Mouse (Mus musculus) small intestine, adult 2 months (tissue): ENCODE results near the gene Hist1h4j. TPM values are rescaled to one million over a fixed set of nuclear protein-coding genes. Genes with fewer than 3 reads are reported as not detected.
"Not testable (repeated sequence)": the region's sequence is repeated elsewhere in the genome, so short reads cannot be mapped to it uniquely, and the experiment has no call there.

Experiments
- H3K27ac ChIP-seq: fragments of 200-500 bp; 2 replicates; pipeline ENCODE4 v1.5.1; 2012; ENCODE audit warnings: low read depth, low read length, control low read depth, inconsistent platforms; ENCODE audit not compliant: insufficient read depth
- H3K27me3 ChIP-seq: fragments of 200-500 bp; 2 replicates; pipeline ENCODE4 v1.6.1; 2012; ENCODE audit warnings: mild to moderate bottlenecking, moderate library complexity, low read length, inconsistent platforms; ENCODE audit not compliant: control insufficient read depth, insufficient read depth
- H3K36me3 ChIP-seq: fragments of 200-500 bp; 2 replicates; pipeline ENCODE4 v1.6.1; 2012; ENCODE audit warnings: mild to moderate bottlenecking, low read length, control low read depth, inconsistent platforms; ENCODE audit not compliant: control insufficient read depth, insufficient read depth
- H3K4me1 ChIP-seq: fragments of 200-500 bp; 2 replicates; pipeline ENCODE4 v1.6.1; 2012; ENCODE audit warnings: low read length, inconsistent platforms, mixed read lengths; ENCODE audit not compliant: control insufficient read depth, insufficient read depth, insufficient read length
- H3K4me3 ChIP-seq: fragments of 200-500 bp; 2 replicates; pipeline ENCODE4 v1.5.1; 2012; ENCODE audit warnings: low read depth, mild to moderate bottlenecking, control low read depth, inconsistent platforms, low read length, moderate library complexity
- CTCF ChIP-seq: fragments of 200-500 bp; IDR thresholded peaks from 2 replicates; pipeline ENCODE4 v1.5.1; 2012; ENCODE audit warnings: low read depth, mild to moderate bottlenecking, control low read depth, inconsistent platforms, low read length, moderate library complexity, mixed read lengths; ENCODE audit not compliant: insufficient replicate concordance, insufficient read length; ENCODE audit errors: extremely low read depth
- POLR2A ChIP-seq: fragments of 200-500 bp; IDR thresholded peaks from 2 replicates; pipeline ENCODE4 v1.6.1; 2012; ENCODE audit warnings: low read depth, mild to moderate bottlenecking, control low read depth, inconsistent platforms, low read length, moderate library complexity
- WGBS: fragments of 180-500 bp; shearing (Covaris S2); methylation state at CpG from one replicate; pipeline ENCODE4 v1.1.7; 2018; 5-methylcytosine and 5-hydroxymethylcytosine counted together
- polyA plus RNA-seq: library from polyadenylated mRNA; depleted of rRNA; stranded (reverse); fragments of >200 nt; gene quantifications from 2 replicates; pipeline ENCODE4 v1.2.3, GENCODE M21; 2012

Hist1h4j gene
- polyA plus RNA-seq, 1 experiment: 6.5 TPM

GRCm38 (mm10) chr13:21745006-21745405 is 10.1 kb downstream of the Hist1h4j start:
- Histone ChIP-seq H3K4me3 (no peak overlapping the region), H3K4me1 (peaks cover 3% of the 10 kb centered on the region; the same call in 1 of the 2 replicates), H3K27ac (no peak overlapping the region), H3K36me3 (no peaks in the 10 kb centered on the region; the same call in 1 of the 2 replicates), H3K27me3 (no peaks in the 10 kb centered on the region)
- TF ChIP-seq CTCF (no peak), POLR2A (no peak)
- 29% methylated on average over 1 of the region's 1 CpGs for WGBS

GRCm38 (mm10) chr13:21749387-21750158 is 14.7 kb downstream of the Hist1h4j start:
- peaks cover 3% of the 10 kb centered on the region; the same call in 1 of the 2 replicates for H3K4me1 ChIP-seq
- 2% methylated on average over 5 of the region's 5 CpGs for WGBS
- TF ChIP-seq POLR2A (no peak), CTCF (no peak)
- H3K27ac ChIP-seq: peak overlapping the region; percentile 71
- H3K36me3 ChIP-seq: no peaks in the 10 kb centered on the region; the same call in 1 of the 2 replicates
- H3K27me3 ChIP-seq: no peaks in the 10 kb centered on the region
- peak overlapping the region; percentile 66 for H3K4me3 ChIP-seq

- H3K27me3 ChIP-seq, H3K4me1 ChIP-seq, H3K36me3 ChIP-seq: not testable (repeated sequence)
- peak; percentile 89 for TF ChIP-seq POLR2A
- Histone ChIP-seq H3K4me3 (peak within 1 kb of the TSS; percentile 66), H3K27ac (peak within 1 kb of the TSS; percentile 71)
- under 1% methylated on average over 54 of the region's 56 CpGs for WGBS
Observed at GRCm38 (mm10) chr13:21750159-21751017, 15.5 kb downstream of the Hist1h4j start, which contains the start of gene Hist1h4k. Gene Hist1h4k, minus strand, starts transcription at chr13:21750505.

- Histone ChIP-seq H3K27me3 (no peaks in the 10 kb centered on the region), H3K27ac (no peak overlapping the region), H3K4me3 (no peak overlapping the region), H3K36me3 (no peaks in the 10 kb centered on the region; the same call in 1 of the 2 replicates), H3K4me1 (peaks cover 3% of the 10 kb centered on the region; the same call in 1 of the 2 replicates)
- TF ChIP-seq POLR2A (no peak), CTCF (no peak)
Observed at GRCm38 (mm10) chr13:21751417-21751816, 16.6 kb downstream of the Hist1h4j start.

- Histone ChIP-seq H3K27me3 (no peaks in the 10 kb centered on the region), H3K27ac (no peak overlapping the region), H3K4me1 (peaks cover 3% of the 10 kb centered on the region; the same call in 1 of the 2 replicates), H3K4me3 (no peak overlapping the region), H3K36me3 (no peaks in the 10 kb centered on the region)
- TF ChIP-seq POLR2A (no peak), CTCF (no peak)
- 74% methylated on average over 3 of the region's 3 CpGs for WGBS
Observed at GRCm38 (mm10) chr13:21751827-21752226, 17.0 kb downstream of the Hist1h4j start.

- H3K27me3 ChIP-seq: no peaks in the 10 kb centered on the region
- no peaks in the 10 kb centered on the region for H3K36me3 ChIP-seq
- TF ChIP-seq POLR2A (no peak), CTCF (no peak)
- whole genome bisulfite sequencing: 43% methylated on average over 3 of the region's 3 CpGs
- no peak overlapping the region for H3K27ac ChIP-seq
- no peak overlapping the region for H3K4me3 ChIP-seq
- peaks cover 2% of the 10 kb centered on the region; the same call in 1 of the 2 replicates for H3K4me1 ChIP-seq
Observed at GRCm38 (mm10) chr13:21752356-21752755, 17.5 kb downstream of the Hist1h4j start.

- Histone ChIP-seq H3K27ac (peak overlapping the region; percentile 72), H3K4me3 (peak overlapping the region; percentile 61), H3K4me1 (no peaks in the 10 kb centered on the region; the same call in 1 of the 2 replicates), H3K27me3 (no peaks in the 10 kb centered on the region), H3K36me3 (no peaks in the 10 kb centered on the region)
- TF ChIP-seq POLR2A (no peak), CTCF (no peak)
- WGBS: 5% methylated on average over 10 of the region's 10 CpGs
Observed at GRCm38 (mm10) chr13:21753051-21753523, 18.2 kb downstream of the Hist1h4j start.
